Mouse (Mus musculus) natural killer cell, adult 2 months (primary cell): ENCODE measurements around the gene Haus7.

Experiments used
- DNase-seq, 2 experiments: peaks; one replicate each; pipeline ENCODE4 v3.0.0; 2022; ENCODE audit warnings: low spot score in 2 of 2

The Haus7 gene

DNA sequence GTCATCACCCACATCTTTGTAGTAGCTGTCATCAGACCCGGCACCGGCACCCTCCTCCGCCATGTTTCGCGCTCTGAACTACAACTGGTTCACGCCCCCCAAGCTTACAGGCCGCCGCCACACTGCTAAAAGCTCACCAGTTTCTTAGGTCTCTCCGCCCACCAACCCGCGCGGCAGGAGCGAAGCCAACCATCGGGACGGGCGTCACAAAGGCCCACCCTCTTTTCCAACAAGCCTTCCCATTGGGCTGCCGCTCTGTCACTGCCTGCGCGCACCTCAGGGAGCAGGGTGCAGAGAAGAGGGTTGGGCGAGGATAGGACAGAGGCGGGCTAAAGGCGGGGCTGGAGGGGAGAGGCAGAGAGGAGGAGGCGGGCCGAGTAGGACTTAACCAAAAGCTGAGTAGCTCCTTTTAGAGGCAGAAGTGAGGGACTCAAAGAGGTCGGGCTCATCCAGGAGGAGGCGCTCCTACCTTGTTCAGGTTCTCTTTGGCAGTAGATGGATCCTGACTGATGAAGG lies at the start of gene Haus7:
Haus7 (minus strand) TSS at position 168 of the 516 bp plus-strand sequence.
- DNase-seq: peak; percentile 89 to 92

DNA sequence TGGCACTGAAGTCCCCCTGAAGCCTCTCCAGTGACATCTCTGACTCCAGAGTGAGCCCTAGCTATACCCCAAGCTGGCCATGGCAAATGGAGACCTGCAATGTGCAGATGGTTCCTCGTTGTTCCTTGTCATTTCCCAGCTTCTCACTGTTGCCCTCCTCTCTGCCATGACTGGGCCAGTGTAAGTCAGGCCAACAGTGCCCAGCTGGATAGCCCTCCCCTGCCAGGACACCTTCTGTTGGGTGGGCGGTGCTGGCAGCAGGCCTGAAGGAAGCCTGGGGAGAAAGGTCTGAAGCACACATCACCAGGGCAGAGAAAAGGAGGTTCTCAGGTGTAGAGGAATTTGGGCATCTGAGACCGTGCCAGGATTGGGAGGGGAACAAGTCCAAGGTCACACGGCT lies 47.7 kb upstream of the Haus7 start:
- no peak for DNase-seq

DNA sequence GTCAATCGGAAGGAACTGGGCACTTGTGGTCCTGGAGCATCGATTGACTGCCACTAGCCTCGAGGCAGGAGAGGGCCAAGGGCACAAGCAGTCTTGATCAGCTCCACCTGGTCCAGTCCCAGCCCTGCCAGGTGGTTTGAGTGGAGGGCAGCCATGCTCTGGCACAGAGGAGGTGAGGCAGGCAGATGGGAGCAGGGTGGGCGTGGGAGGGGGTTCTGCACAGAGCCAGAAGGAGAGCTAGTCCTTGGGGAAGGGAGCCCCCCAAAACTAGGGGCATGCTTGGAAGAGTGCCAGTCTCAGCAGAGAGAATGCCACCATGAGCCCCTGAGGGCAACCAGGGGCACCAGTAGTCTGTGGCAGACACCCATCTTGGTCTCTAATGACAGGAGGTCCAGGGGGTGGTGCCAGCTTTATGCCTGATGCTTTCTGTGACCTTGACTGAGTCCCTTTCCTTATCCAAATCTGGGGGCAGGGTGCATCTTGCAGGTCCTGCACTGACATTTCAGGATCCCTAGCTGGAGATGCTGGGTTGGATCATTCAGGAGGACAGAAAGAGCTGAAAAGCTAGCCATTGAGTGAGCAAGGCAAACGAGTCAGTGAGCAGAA lies 46.4 kb upstream of the Haus7 start:
- DNase-seq: no peak

DNA sequence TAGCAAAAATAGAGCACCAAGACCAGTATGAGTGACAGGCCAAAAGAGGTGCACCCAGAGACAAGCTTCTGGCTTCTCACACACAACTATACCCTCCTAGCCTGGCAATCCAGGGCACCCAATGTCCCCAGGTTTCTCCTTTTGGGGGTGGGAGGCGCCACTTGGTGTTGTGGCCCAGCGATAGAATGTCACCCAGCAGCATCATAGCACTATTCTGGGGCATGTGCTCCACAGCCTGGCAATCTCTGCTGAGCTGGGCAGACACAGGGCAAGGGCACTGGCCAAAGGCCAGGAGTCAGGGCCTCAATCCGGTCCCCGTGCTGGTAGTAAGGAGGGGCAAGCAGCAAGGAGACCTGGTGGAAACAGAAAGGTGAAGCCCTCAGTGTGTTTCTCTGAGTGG lies 37.9 kb upstream of the Haus7 start:
- no peak for DNase-seq

DNA sequence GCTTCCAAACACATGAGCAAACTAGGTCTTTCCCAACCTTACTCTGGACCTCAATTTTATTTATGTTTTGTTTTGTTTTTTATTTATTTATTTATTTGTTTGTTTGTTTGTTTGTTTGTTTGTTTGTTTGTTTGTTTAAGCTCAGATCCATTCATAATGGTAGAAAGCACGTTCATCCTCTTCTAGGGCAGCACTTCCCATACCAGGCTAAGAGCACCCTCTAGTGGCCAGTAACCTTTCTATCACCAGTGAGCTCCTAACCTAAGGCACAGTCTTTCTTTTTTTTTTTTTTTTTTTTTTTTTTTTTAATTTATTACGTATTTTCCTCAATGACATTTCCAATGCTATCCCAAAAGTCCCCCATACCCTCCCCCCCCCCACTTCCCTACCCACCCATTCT lies 34.7 kb upstream of the Haus7 start:
- DNase-seq: peak; percentile 24 to 58

DNA sequence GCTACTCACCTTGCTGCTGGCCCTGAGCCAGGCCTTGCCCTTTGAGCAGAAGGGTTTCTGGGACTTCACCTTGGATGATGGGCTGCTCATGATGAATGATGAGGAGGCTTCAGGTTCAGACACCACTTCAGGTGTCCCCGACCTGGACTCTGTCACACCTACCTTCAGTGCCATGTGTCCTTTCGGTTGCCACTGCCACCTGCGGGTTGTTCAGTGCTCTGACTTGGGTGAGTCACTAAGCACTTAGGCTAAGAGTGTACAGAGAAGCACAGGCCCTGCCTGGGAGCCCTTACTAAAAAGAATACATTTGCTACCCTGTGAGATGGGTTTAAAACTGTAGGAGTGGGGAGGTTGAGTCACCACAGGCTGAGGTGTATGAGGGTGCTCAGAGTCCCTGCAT lies 32.0 kb upstream of the Haus7 start:
- no peak for DNase-seq

DNA sequence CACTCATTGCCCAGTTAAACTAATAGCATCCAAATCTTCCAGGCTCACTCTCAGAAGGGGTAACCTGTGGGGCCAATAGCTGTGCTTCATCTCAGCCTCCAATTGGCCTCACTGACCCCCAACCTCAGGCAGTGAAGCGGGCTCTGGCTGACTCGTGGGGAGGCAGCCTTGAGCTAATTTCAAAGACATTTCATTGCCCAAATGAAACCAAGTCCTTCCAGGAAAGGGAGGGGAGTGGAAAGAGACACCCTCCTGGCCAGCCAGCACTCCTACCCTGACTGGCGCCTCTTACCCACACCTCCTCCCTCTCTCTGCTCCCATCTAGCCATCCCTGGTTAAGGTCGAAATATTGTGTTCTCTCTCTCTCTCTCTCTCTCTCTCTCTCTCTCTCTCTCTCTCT lies 31.3 kb upstream of the Haus7 start:
- DNase-seq: no peak

DNA sequence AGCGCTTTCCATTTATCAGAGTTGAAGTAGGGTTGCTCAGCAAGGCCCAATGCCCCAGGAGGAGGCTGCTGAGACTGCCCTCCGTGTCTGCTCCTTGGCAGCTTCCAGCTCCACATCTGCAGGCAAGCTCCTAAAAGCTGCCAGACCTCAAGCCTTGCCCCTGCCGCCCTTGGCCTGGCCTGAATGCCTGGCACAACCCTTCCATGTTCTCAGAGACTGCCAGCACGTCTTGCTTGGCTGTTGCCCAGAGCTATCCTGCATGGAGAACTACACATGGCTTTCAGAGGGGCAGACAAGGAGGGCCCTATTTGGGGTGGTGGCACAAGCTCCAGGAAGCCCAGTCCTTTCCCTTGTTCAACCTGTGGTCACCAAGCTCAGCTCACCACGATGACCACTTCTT lies 28.1 kb upstream of the Haus7 start:
- DNase-seq: no peak

DNA sequence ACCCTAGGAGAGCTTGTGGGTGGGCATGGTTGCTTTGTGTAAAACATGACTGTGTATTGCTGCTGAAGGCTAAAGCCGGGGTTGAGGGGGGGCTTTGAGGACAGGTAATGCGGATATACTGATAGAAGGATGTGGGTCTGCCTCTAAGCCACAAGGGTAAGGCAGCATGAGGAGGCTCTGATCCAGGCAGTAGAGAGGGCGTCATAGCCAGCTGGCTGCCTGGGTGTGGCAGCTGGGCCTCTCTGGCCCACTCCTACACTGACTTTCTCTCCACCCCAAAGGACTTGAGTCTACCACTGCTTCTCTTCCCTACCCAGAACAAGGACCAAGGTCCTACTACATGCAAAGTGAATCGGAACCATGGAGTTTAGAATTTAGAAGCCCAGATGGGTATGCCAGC lies 26.0 kb upstream of the Haus7 start:
- DNase-seq: no peak

DNA sequence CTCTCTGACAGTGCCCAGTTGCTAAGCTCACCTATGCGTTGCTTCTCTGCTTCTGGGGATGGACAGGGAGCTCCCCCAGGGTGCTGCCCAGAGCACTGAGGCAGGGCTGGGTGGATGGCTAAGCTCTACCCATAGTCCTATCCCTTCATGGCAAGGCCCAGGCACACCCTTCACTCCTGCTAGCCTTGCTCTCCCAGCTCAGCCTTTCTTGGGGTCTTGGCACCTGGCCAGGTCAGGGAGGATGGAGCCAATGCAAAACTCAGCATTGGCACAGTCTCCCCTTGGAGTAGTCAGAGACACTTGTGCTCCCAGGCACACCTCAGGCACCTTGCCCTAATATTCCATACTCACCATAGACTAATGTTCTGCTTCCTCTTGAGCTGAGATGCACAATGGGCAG lies 25.2 kb upstream of the Haus7 start:
- DNase-seq: no peak

DNA sequence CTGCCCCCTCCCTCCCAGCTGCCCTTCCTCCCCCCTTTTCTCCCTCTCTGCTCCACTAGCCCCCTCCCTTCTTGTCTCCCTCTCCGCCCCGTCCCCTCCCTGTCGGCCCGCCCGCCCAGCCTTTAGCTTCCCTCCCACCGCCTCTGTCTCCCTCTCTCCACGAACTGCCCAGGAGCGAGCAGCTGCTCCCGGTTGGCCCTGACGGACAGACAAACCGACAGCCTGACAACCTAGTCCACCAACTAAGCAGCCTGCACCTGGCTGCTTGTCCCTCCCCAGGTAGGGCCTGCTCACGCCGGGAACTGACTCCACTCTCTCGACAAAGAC lies 24.6 kb upstream of the Haus7 start, which contains the start of gene Bgn:
Bgn (plus strand) TSS at position 119 of the 327 bp plus-strand sequence.
- no peak for DNase-seq

DNA sequence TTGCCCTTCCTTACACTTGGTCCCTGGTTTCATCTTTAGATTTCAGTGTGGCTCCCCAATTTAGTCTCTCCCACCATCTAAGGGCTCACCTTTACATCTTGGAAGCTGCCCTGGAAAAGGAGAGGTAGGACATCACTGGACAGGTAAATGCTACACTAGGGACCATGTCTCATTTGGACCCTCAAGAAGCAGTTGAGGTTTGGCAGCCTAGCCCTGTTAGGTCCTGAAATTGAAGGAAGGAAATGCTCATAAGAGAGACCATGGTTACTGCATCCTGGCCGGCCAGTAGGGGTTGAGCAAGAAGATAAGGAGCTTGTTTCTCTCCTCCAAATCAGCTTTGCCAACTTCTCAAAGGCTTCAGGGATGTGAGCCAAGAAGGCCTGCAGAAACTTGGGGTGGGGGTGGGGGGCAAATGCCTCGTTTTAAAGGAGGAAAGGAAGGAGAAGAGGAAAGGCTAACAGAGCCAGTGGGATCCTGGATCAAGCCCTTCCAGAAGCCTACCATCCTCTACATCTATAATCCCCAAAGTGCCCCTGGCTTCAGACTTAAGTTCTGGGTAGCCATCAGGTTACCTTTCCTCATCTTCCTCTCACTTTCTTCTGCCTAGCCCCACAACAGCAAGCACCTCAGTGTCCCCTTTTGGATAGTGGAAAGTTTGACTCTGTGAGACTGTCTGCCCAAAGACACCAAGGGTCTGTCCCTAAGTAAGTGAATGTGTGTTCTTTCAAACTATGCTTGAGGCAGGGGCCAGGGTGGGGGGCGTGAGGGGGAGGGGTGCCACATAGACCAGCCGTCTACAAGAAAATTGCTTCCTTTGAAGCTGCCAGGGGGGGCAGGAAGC lies 24.0 kb upstream of the Haus7 start:
- DNase-seq: no peak

DNA sequence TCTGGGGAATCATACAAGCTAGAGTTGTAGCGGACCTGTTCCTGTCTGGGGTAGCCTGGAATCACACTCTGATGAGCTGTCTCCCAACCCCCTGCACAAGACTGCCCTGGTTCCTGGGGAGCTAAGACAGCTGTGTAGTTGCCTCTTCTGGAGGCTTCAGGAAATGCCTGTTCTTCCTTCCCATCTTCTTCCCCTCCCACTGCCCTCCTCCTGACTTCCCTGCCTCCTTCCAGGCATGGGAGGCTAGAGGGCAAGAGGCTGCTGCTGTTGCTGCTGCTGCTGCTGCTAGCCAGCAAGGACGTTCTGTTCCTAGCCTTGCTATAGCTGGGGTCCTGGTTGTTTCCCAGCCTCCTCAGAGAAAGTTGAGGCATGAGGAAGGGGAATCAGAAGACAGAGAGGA lies 21.5 kb upstream of the Haus7 start:
- no peak for DNase-seq

DNA sequence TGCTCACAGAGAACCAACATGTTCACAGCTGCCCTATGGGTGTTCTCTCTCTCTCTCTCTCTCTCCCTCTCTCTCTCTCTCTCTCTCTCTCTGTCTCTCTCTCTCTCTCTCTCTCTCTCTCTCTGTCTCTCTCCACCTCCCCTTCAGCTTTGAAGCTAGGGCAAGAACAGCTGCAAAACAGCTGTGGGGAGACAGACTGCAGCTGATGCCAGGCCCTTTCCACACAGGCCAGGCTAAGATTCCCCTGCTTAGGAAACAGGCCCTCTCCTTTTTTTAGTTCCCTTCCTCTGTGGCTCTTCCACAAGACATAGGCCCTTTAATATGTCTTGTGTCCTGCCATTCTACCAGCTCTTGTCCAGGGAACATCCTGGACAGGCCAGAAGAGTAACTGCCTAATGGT lies 20.8 kb upstream of the Haus7 start:
- DNase-seq: no peak

DNA sequence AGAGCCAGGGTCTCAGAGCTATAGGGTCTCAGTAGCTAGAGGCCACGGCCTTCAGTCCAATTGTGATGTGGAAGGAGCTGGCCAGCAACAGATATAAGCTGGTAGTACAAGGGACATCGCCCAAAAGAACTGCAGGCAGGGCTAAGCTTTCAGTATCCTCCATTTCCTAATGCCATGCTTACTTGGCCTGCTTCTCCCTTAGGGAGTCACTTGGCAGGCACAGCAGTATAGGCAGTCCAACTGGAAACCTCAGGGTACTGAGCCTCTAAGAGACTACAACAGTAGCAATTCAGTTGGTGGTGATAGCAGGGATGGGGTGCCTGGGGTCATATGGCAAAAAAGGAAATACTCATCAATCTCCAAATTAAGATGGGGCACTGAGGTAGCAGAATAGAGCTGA lies 18.7 kb upstream of the Haus7 start:
- no peak for DNase-seq

DNA sequence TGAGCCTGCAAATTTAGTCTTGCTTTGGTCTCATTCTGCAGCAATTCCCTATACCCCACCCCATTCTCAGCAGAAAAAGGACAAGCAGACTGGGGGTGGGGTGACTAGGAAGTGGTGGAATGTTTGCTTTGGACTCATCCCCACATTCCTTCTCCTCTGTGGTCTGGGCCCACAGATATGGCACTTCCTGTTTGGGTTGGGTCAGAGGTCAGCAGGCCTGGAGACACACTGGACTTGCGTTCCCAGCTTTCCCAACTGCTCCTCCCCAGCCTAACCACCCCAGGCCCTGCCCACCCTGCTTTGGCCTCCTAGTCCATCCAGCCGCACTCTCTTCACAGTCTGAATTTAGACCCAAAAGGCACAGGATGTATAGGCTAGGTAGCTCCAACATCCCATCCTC lies 17.8 kb upstream of the Haus7 start:
- DNase-seq: no peak

DNA sequence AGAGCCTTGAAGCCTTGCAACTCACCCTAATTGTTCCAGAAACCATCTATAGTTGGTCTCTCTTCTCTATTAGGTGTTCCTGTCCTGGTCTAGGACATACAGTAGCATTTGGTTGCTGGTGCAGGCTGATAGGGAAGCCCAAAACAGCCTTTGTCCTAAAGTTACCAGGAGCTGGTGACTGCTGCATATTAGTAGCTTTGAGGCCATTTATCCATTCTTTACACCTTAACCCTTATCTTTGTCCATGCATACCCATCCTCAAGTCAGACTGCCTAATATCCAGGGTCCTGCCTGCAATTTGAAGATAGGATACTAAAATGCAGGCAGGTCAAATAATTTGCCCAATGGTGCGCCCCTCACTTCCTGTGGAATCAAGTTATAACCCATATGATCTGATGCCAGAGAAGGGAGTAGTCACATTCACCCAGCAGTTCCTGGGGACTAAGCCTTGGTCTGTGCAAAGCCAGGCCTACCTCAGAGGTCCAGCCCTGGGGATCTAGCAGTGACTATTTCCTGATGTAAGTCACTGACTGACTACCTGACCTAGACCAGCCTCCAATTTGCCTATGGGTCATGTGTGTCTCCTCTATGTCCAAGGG lies 16.9 kb upstream of the Haus7 start:
- DNase-seq: no peak

DNA sequence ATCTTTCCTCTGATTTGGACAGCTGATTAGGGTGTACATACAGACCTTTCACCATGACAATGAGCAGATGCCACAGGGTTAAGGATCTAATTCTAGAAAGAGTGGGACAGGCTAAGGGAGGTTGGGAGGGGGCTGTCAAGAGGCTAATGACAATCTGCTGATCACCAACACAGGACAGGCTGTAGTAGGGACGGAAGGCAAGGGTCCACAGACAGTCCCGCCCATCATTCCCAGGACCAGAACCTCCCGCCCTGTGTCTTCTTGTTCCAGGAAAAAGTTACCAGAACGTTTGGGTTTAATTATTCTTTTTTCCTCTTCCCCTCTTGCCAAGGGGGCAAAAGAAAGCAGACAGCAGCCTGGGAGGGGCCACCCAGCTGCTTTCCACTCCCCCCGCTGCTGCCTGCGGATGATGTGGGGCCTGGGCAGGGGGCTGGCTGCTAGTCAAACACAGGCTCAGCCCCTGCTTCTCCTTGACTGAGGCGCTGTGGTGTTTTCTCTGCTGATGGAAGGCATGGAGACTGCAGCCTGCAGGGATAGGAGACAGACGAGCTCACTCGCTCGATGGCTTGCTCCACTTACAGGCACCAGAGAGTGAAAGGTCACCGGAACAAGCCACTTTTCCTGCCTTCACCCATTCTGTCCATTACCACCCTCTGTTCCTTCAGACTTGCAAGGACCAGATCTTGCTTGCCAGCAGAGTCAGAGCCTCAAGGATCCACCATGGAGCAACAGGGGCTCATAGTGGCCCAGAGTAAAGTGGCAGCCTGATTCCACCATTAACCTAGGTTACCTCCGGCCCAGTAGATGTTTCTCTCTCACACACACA lies 15.7 kb upstream of the Haus7 start:
- no peak for DNase-seq

DNA sequence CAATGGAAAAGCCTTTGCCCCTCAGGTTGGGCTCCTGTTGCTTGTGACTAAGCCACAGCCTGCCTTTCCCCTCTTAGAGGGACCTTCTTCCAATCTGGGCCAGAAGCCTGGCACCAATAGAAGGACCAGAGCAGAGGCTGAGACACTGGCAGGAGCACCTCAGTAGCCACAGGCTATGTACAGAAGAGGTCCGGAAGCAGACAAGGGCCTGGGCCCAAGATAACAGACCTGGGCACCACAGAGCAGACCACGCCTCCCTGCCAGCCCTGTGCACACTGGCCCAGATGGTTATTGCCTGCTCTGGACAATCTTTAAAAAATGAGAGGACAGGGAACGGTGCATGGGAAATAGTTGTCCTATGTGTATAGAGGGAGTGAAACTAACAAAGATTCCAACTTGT lies 12.9 kb upstream of the Haus7 start:
- DNase-seq: no peak

DNA sequence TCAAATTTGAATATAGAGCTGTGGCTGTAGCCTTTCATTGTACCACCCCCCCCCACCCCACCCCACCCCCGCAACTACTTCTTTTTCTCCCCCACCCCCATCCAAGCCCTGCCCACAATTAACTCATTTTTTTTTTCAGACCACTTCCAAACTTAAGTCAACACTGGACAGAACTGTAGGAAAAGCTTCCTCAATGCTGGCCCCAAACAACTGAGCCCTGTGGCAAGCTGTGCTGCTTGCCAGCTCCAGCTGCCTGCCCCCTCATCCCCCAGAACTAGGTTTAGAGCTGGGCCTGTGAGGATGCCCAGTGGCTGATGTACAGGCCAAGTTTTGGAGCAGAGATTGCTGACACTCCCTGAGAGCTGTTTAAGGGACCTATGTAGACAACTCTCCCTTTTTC lies 9.9 kb upstream of the Haus7 start:
- no peak for DNase-seq

DNA sequence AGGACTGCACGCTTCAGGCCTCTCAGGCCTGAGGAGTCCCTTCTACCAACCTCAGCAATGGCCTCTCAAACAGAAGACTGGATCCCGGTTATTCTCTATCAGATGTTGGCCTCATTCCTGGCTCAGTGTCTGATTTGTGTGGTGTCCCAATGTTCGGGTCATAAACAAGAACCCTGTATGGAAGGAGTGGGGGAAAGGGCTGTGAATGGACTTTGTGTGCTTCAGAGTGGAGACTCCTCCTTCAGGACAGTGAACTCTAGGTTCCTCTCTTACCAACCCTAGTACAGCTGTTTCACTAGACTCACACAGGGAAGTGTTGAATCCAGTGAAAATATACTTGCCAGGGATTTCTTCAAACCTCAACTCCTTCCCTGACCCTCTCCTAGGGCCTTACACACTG lies 9.5 kb upstream of the Haus7 start:
- DNase-seq: no peak
